Mouse (Mus musculus) activated CD4-positive, CD25-positive, alpha-beta regulatory T cell, adult 4 months (primary cell): ENCODE measurements at regions not wholly inside any gene's neighbourhood (a gene's known extent, or its start where the extent isn't known, plus 50 kb on each side); places are given as distances from the start of the nearest gene placed in this dataset.

Experiments
- ATAC-seq: one replicate; pipeline ENCODE4 v1.8.0; 2017

- ATAC-seq: no peak
Observed at GRCm38 (mm10) chr9:91818616-91819328, 374.0 kb upstream of the Plscr5 start.

DNA sequence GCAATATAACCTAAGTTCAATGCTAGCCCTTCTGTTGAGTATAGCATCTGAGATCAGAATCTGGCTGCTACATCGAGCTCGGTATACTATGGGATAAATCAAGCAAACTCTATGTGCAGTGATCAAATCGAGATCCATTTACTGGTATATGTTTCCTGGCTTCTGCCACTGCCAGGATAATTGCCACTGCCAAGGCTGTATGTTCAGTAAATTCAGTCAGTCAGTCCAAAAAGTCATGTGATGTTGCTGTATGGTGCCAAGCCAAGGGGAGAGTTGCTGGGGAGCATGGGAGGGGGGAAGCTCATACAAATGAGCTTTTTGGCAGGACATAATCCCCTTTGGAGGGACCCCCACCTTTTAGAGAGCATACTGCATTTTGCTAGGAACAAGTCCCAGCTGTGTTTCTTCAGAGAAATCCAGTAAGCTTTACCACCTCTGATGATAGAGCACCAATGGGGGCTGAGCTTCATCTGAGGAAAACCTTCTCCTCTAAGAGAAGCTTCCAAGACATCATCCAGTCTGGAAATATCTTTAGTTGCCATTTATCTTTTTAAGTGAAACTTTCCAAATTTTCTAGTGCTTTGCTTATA is 389.3 kb upstream of the Plscr5 start:
- no peak for ATAC-seq

GRCm38 (mm10) chr9:91798837-91799225 is 393.9 kb upstream of the Plscr5 start:
- ATAC-seq: no peak

DNA sequence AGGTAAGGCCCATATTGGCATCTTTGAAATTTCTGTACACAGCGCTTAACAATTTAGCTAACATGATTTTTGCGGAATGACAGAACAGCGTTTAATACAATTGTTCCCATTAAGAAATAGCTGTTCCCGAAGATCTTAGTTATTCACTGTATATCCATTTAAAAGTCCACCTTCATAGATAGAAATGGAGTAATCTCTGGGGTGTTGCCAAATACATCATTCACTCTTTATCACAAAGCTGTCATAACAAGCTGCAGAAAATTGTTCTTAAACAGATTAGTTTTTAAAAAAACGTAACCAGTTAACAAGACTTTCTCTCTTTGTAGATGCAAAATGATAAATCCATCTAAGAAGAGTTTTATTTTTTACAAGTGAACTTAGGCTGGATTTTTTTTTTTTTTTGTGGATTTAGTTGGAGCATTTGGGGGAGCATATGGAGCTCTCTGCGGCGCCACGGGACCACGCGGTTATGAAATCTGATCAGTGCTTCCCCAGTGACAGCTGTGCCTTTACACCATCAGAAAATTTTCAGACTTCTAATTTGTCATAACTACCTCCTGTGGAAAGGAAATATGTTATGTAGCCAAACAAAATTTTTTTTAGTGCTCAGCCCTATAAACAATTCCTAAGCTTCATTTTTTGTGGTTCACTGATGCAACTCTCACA is 394.4 kb upstream of the Plscr5 start:
- no peak for ATAC-seq

DNA sequence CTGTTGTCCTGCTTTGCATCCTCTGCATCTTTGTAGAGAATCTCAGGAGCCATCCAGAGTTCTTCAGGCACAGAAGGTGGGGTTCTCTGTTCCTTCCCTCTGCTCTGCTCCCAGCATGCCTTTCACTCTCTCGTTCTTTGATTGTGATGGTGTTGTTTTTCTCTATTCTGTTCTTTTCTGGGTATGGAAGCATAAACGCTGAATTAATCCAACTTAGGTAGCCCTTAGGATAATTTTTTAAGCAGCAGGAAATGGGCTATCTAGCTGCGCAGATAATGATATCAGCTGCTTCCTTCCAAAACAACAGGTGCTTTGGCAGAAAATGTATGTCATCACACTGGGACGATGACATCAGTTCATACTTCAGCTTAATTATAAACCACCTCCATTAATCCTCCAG is 395.8 kb upstream of the Plscr5 start:
- ATAC-seq: no peak

- no peak for ATAC-seq
Observed at GRCm38 (mm10) chr9:91752935-91753334, 387.3 kb upstream of the Zic1 start.

DNA sequence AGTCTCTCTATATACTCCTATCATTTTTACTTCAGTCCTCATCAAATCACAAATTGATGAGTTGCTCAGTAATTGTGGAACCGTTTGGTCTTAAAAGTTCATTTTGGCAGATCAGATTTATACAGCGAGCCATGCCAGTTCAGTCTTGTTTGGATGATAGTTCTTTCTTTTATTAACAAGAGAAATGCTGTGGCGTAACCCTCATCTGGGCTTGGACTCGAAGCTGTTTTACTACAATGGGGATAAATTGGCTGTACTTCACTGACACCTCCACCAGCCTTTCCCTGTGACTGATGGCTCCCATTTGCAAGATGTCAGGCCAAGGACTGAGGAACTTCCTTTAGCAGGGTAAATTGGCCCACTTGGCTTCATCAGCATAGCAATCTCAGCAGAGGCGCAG is 345.5 kb upstream of the Zic1 start:
- no peak for ATAC-seq

- no peak for ATAC-seq
Observed at GRCm38 (mm10) chr9:91680859-91681258, 315.2 kb upstream of the Zic1 start.

- no peak for ATAC-seq
Observed at GRCm38 (mm10) chr9:91666667-91667066, 301.1 kb upstream of the Zic1 start.

GRCm38 (mm10) chr9:91660089-91660488 is 294.5 kb upstream of the Zic1 start:
- no peak for ATAC-seq

GRCm38 (mm10) chr9:91654071-91654470 is 288.5 kb upstream of the Zic1 start:
- no peak for ATAC-seq

- no peak for ATAC-seq
Observed at GRCm38 (mm10) chr9:91652384-91653100, 286.9 kb upstream of the Zic1 start.

DNA sequence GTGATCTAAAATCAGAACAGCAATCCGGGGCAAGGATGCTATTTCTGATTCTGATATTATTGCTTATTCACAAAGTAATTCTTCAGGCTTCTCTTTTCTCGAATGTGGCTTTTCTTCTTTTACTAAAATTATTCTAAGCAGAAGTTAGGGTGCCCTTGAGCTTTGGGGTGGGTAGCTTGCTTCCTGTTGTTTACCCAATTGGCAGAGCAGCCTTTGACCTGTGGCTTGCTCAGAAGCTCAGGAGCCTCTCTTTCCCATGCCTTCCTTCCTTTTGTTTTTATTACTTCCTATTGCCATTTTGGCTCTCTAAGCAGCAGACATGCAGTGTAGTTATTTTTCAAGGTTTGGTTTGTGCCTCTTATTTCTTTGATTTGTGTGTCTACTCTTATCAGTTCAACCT is 244.8 kb upstream of the Zic1 start:
- ATAC-seq: no peak

- no peak for ATAC-seq
Observed at GRCm38 (mm10) chr9:91609457-91610166, 244.0 kb upstream of the Zic1 start.

DNA sequence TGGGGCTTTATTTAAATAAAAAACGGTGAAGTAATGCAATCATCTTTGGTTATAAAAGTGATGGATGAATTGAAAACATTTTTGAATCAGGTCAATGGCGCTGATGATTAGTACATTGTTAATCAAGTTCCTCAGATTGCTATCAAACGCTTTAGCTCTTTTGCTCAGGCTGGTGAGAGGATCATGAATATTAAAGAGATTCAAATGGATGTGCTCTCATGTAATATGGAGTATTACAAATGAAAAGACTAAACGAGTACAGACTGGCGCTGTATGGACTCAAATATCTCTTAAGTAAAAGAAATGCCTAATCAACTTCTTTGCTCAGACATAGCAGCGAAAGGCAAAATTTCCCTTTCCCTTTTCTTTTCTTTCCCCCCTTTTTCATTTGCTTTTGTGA is 236.1 kb upstream of the Zic1 start:
- no peak for ATAC-seq

GRCm38 (mm10) chr9:91591915-91592314 is 226.3 kb upstream of the Zic1 start:
- ATAC-seq: no peak

- ATAC-seq: no peak
Observed at GRCm38 (mm10) chr9:91588756-91589155, 223.1 kb upstream of the Zic1 start.

DNA sequence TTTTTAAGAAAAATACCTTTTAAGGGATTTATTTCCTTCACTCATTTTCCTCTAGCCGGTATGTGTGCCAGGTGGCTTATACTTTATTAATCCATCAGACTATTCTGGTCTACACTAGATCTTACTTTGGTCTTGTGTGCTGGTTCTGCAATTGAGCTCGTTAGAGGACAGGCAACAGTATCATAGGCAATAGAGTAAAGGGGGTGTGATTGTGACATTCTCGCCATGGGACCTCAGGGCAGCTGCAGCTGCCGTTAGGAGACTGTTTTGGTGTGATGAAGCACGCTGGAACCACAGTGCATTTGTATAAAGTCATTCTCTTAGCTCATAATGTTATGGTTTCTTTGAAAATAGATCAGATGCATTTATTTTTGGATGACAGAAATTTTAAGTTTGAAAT is 222.3 kb upstream of the Zic1 start:
- no peak for ATAC-seq

DNA sequence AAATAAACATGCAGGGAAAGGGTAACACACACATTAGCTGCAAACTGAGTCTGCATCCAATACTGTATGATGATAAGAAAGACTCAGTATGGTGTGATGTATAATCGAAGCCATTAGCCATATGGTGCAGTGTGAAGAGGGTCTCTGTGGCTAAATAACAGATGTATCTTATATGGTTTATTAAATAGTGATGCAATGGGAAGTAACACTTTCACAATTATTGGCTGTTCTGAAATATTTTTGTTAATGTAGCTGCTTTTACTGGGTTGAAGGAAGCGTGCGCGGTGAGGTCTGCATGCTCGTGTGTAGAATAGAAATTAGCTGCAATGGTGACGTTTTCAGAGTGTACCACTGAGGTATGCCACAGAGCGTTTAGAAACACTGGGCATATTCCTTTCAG is 221.7 kb upstream of the Zic1 start:
- ATAC-seq: no peak

DNA sequence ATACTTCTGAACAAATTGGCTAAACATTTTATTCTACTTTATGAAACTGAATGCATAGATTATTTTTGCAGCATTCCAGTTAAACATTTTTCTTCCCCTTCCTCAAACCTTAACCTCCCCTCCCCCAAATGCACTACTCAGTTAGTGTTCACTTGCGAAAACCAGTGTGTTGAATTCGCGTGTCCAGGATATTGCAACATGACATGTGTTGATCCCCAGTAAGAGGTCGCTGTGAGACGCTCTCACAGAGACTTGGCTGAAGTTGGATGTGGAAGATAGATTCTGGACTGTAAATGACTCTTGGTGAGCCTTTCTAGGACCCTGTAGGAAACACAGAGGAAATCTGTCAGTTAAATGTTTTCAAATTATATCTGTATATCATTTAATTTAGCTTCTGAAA is 221.0 kb upstream of the Zic1 start:
- no peak for ATAC-seq

DNA sequence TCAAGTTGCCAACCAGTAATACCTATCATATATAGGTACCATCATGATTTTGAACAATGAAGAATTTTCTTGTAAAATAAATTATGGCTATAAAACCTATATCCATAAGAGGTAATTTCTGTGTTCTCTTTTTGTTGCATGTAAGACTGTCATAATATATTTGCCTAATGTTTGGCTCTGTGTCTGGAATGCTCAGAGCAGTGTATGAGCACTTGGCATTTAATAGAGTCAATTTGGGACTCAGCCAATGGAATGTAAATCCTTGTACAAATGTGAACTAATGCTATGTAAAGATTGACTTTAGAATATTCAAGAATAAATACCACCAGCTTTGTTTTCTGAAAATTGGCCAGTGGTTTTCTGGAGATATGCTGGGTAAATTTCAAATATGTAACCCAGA is 208.5 kb upstream of the Zic1 start:
- ATAC-seq: no peak

DNA sequence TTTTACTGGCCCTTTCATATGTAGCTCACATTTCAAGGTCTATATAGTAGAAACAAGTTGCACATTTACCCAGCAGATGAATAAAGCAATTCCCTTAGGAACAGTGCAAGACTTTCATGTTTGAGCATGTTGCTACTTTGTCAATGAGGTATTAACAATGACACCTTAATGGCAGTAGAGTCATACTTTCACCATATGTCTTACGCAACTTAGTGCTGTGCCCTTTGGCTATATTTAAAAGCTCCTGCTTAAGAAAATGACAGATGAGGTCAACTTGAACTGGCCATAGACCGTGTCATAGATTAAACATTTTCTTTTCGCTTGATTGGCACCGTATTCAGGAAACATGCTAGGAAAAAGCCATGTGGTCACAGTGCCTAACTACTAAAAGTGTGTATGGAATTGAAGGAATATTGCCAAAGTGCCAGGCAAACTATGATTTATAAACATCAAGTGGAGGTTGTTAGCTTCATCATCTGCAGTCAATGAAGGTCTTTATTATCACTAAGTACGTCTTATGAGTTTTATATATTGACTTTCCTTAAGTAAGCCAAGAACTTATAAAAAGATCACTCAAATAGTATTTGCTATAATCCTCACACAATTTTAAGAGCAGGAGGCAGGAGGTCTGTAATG is 200.5 kb upstream of the Zic1 start:
- ATAC-seq: no peak
